Mouse (Mus musculus): ENCODE data around the gene Stim1.
"Not testable (repeated sequence)": the region's sequence is repeated elsewhere in the genome, so short reads cannot be mapped to it uniquely, and the experiment has no call there.

Stim1 gene

DNA sequence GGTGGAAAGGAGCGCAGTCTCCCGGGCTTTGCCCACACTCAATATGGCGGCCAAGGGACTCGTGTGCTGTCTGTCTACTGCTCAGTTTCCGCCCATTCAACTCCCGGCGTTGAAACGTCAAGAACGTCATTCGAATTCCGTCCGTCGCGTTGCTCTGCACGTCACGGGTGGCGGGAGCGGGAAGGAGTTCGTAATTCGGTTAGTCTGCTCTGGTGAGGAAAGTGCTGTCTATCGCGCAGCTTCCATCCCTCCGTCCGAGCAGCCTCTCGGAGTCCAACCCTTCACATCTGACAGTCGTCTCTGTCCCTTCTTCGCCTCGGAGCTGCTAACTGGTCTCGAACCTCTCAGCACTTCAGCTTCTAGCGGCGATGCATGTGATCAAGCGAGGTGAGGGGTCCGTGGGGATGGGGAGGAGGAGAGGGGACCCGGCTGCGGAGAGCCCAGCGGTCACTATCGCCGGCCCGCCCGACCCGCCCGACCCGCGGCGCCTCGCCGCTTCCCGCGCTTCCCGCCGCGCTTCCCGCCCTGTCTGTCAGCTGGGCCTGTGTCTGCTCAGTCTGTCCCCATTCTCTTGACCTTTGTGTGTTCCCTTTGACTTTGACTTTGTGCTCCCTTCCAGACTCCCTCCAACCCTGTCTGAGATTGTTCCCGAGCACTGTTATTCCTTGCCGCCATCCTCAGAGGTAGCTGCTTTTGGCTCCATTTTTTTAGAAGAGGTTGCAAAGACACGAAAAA, 174.2 kb downstream of the Stim1 start, which contains the start of gene Rrm1:
Gene Rrm1, plus strand, starts transcription at position 39 of the 735 bp plus-strand sequence.
- peak; percentile 89 to 92 for DNase-seq (ENCODE audit: low spot score in 2 of 2)

DNA sequence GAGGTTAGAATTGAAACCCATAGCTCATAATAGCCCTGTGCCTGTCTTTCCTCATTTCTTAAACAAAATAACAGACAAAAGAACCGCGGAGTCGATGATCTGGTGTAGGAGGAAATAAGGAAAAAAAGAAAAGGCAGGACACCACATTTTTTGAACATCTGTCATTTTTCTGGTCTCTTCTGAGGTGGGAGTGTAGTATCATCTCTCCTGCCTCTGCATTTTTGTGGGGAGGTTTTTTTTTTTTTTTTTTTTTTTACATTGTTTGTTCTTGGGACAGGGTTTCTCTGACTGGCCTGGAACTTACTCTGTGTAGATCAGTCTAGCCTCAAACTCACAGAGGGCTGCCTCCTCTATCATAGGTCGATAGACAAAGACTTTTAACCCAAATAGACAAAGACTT, 174.8 kb downstream of the Stim1 start:
- DNase-seq (ENCODE audit: low spot score in 2 of 2): no peak

DNA sequence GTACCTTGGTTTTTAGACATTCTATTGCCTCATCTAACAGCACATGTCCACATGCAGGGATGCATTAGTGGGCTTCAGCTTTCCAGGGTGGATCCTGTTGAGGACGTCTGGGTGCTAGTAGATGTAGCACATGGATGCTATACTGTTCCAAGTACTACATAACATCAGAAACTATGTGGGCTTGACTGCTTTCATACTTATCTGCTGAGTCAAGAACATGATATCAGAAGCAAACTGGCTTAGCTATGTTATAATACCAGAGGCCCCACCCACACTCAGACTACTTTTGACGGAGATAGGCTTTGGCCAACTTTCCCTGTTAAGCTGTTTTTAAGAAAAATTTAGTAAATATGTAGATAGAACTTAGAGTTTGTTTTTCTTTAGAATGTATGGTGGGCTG, 176.7 kb downstream of the Stim1 start:
- no peak for DNase-seq (ENCODE audit: low spot score in 2 of 2)

- DNase-seq (ENCODE audit: low spot score in 2 of 2): no peak
Observed at GRCm38 (mm10) chr7:102446438-102446837, 178.8 kb downstream of the Stim1 start.

- no peak for DNase-seq (ENCODE audit: low spot score in 2 of 2)
Observed at GRCm38 (mm10) chr7:102458618-102459380, 191.2 kb downstream of the Stim1 start.

GRCm38 (mm10) chr7:102467566-102467965, 200.0 kb downstream of the Stim1 start:
- DNase-seq (ENCODE audit: low spot score in 2 of 2): no peak

GRCm38 (mm10) chr7:102472675-102473074, 205.1 kb downstream of the Stim1 start:
- no peak for DNase-seq (ENCODE audit: low spot score in 2 of 2)

GRCm38 (mm10) chr7:102476601-102477000, 209.0 kb downstream of the Stim1 start:
- DNase-seq (ENCODE audit: low spot score in 2 of 2): no peak

- no peak for DNase-seq (ENCODE audit: low spot score in 2 of 2)
Observed at GRCm38 (mm10) chr7:102477377-102477776, 209.8 kb downstream of the Stim1 start.

GRCm38 (mm10) chr7:102478425-102478824, 210.8 kb downstream of the Stim1 start:
- DNase-seq (ENCODE audit: low spot score in 2 of 2): no peak

GRCm38 (mm10) chr7:102478926-102479325, 211.3 kb downstream of the Stim1 start:
- DNase-seq (ENCODE audit: low spot score in 2 of 2): no peak

DNA sequence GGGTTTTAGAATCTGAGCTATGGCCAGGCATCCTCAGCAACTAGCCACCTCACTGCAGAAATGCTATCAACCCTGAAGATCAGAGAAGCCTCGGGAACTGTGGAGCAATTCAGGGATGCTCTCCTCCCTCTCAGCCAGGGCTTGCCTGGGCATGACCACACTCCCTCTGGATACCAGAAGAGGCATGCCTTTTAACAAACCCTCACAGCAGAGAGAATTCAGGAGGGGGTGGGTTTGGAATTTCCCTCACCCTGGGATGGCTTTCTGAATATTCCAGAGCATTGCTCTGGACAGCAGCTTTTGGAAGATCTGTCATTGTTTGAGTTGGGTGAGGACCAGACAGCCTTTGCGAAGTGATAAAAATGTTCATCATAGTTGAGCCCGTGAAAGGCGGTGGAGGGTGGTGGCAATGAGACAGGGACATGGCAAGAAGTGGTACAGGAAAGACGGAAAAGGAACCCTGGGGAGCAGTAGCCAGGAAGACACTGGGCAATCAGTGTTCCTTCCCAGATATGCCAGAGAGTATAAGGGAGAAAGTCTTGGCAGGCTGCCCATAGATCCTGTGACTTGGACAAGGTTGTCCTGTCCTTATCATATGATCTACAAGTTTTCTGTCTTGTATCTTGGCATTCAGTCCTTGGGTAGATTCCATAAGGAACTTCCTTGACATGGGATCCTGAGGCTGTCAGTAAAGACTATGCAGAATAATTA, 211.9 kb downstream of the Stim1 start:
- no peak for DNase-seq (ENCODE audit: low spot score in 2 of 2)

GRCm38 (mm10) chr7:102480821-102481220, 213.2 kb downstream of the Stim1 start:
- DNase-seq (ENCODE audit: low spot score in 2 of 2): no peak

- DNase-seq (ENCODE audit: low spot score in 2 of 2): no peak
Observed at GRCm38 (mm10) chr7:102481579-102481978, 214.0 kb downstream of the Stim1 start, which contains the start of gene Olfr543. Olfr543 (minus strand) TSS chr7:102481679.

- no peak for DNase-seq (ENCODE audit: low spot score in 2 of 2)
Observed at GRCm38 (mm10) chr7:102483665-102484064, 216.1 kb downstream of the Stim1 start.

GRCm38 (mm10) chr7:102484766-102485165, 217.2 kb downstream of the Stim1 start:
- DNase-seq (ENCODE audit: low spot score in 2 of 2): not testable (repeated sequence)

- no peak for DNase-seq (ENCODE audit: low spot score in 2 of 2)
Observed at GRCm38 (mm10) chr7:102486105-102486504, 218.5 kb downstream of the Stim1 start.
